Mouse (Mus musculus) megakaryocyte, embryonic 14.5 days (primary cell): ENCODE results near the gene Zfp488. TPM values are rescaled to one million over a fixed set of nuclear protein-coding genes. Genes with fewer than 3 reads are reported as not detected.

Experiments used
- H3K27me3 ChIP-seq: replicated peaks from 2 replicates; pipeline ENCODE3; 2012; ENCODE audit warnings: inconsistent platforms
- H3K36me3 ChIP-seq: replicated peaks from 2 replicates; pipeline ENCODE3; 2012; ENCODE audit warnings: low read length, inconsistent platforms, mixed read lengths
- H3K4me1 ChIP-seq: 2 replicates; pipeline ENCODE4 v1.6.1; 2012; ENCODE audit warnings: inconsistent platforms
- H3K4me3 ChIP-seq: replicated peaks from 2 replicates; pipeline ENCODE3; 2012; ENCODE audit warnings: moderate library complexity, mild to moderate bottlenecking, inconsistent platforms
- H3K9me3 ChIP-seq: 2 replicates; pipeline ENCODE4 v1.6.1; 2012; ENCODE audit warnings: inconsistent platforms
- FLI1 ChIP-seq: IDR thresholded peaks from 2 replicates; pipeline ENCODE4 v1.6.1; 2012; ENCODE audit warnings: low read length, inconsistent platforms, mixed read lengths
- GATA1 ChIP-seq: IDR thresholded peaks from 3 replicates; pipeline ENCODE4 v1.6.1; 2012; ENCODE audit warnings: mixed read lengths, low read length, inconsistent platforms, borderline replicate concordance
- polyA plus RNA-seq: library from polyadenylated mRNA; stranded (reverse); fragments of >175 nt; gene quantifications from 2 replicates; pipeline ENCODE4 v1.2.3, GENCODE M21; 2012; ENCODE audit warnings: low replicate concordance; ENCODE audit not compliant: insufficient read depth

The Zfp488 gene
- polyA plus RNA-seq, 1 experiment, result not detected

GRCm38 (mm10) chr14:33953761-33954160 lies 24.8 kb downstream of the Zfp488 start, which contains the start of gene Rbp3:
Gene Rbp3 (plus strand): TSS chr14:33954003.
- TF ChIP-seq FLI1 (no peak), GATA1 (no peak)
- H3K4me1 ChIP-seq, result no peaks in the 10 kb centered on the region
- no peaks in the 10 kb centered on the region for H3K27me3 ChIP-seq
- peaks cover 34% of the 10 kb centered on the region for H3K9me3 ChIP-seq
- H3K4me3 ChIP-seq, result no peak within 1 kb of the TSS
- no peaks in the 10 kb centered on the region for H3K36me3 ChIP-seq

GRCm38 (mm10) chr14:33952233-33952981 lies 26.2 kb downstream of the Zfp488 start:
- peaks cover 34% of the 10 kb centered on the region for H3K9me3 ChIP-seq
- TF ChIP-seq FLI1 (no peak), GATA1 (no peak)

GRCm38 (mm10) chr14:33946125-33946524 lies 32.4 kb downstream of the Zfp488 start:
- Histone ChIP-seq H3K9me3 (peaks cover 10% of the 10 kb centered on the region; the same call in 1 of the 2 replicates), H3K4me3 (no peak overlapping the region), H3K36me3 (no peaks in the 10 kb centered on the region), H3K4me1 (no peaks in the 10 kb centered on the region), H3K27me3 (no peaks in the 10 kb centered on the region)
- TF ChIP-seq GATA1, result no peak
- TF ChIP-seq FLI1, result no peak

More at GRCm38 (mm10) chr14:33952233-33952981, 26.2 kb downstream of the Zfp488 start:
- H3K36me3 ChIP-seq, result no peaks in the 10 kb centered on the region
- no peaks in the 10 kb centered on the region for H3K27me3 ChIP-seq
- H3K4me3 ChIP-seq, result no peak overlapping the region
- no peaks in the 10 kb centered on the region for H3K4me1 ChIP-seq

GRCm38 (mm10) chr14:33942222-33942621 lies 36.3 kb downstream of the Zfp488 start:
- Histone ChIP-seq H3K9me3 (peaks cover 10% of the 10 kb centered on the region; the same call in 1 of the 2 replicates), H3K27me3 (no peaks in the 10 kb centered on the region)
- TF ChIP-seq GATA1, result no peak
- no peak for TF ChIP-seq FLI1

GRCm38 (mm10) chr14:33940739-33941138 lies 37.8 kb downstream of the Zfp488 start, which contains the start of gene Gdf2:
Gene Gdf2 (plus strand): TSS chr14:33941039.
- H3K4me1 ChIP-seq, result no peaks in the 10 kb centered on the region
- H3K4me3 ChIP-seq, result no peak within 1 kb of the TSS
- H3K36me3 ChIP-seq, result no peaks in the 10 kb centered on the region
- peaks cover under 1% of the 10 kb centered on the region for H3K27me3 ChIP-seq
- TF ChIP-seq GATA1 (no peak), FLI1 (no peak)
- H3K9me3 ChIP-seq, result peaks cover 10% of the 10 kb centered on the region; the same call in 1 of the 2 replicates

More at GRCm38 (mm10) chr14:33942222-33942621, 36.3 kb downstream of the Zfp488 start:
- no peaks in the 10 kb centered on the region for H3K4me1 ChIP-seq
- H3K4me3 ChIP-seq, result no peak overlapping the region
- no peaks in the 10 kb centered on the region for H3K36me3 ChIP-seq

- no peaks in the 10 kb centered on the region for H3K4me1 ChIP-seq
- no peak for TF ChIP-seq FLI1
- TF ChIP-seq GATA1, result no peak
- H3K36me3 ChIP-seq, result no peaks in the 10 kb centered on the region
- peaks cover 3% of the 10 kb centered on the region for H3K27me3 ChIP-seq
- H3K4me3 ChIP-seq, result no peak overlapping the region
- no peaks in the 10 kb centered on the region for H3K9me3 ChIP-seq
Observed at GRCm38 (mm10) chr14:33939117-33939516, 39.4 kb downstream of the Zfp488 start.

- TF ChIP-seq FLI1 (no peak), GATA1 (no peak)
- H3K9me3 ChIP-seq, result no peaks in the 10 kb centered on the region; the same call in 1 of the 2 replicates
- peaks cover 13% of the 10 kb centered on the region for H3K27me3 ChIP-seq
- no peaks in the 10 kb centered on the region for H3K36me3 ChIP-seq
- no peak overlapping the region for H3K4me3 ChIP-seq
- H3K4me1 ChIP-seq, result no peaks in the 10 kb centered on the region
Observed at GRCm38 (mm10) chr14:33933778-33934317, 44.7 kb downstream of the Zfp488 start.

- Histone ChIP-seq H3K4me1 (no peaks in the 10 kb centered on the region), H3K36me3 (no peaks in the 10 kb centered on the region), H3K9me3 (no peaks in the 10 kb centered on the region; the same call in 1 of the 2 replicates), H3K27me3 (peaks cover 13% of the 10 kb centered on the region), H3K4me3 (no peak overlapping the region)
- TF ChIP-seq GATA1, result no peak
- no peak for TF ChIP-seq FLI1
Observed at GRCm38 (mm10) chr14:33932935-33933703, 45.4 kb downstream of the Zfp488 start.

GRCm38 (mm10) chr14:33931853-33932252 lies 46.7 kb downstream of the Zfp488 start:
- Histone ChIP-seq H3K4me3 (no peak overlapping the region), H3K9me3 (no peaks in the 10 kb centered on the region; the same call in 1 of the 2 replicates), H3K36me3 (no peaks in the 10 kb centered on the region), H3K4me1 (no peaks in the 10 kb centered on the region), H3K27me3 (peaks cover 13% of the 10 kb centered on the region)
- TF ChIP-seq GATA1 (no peak), FLI1 (no peak)
